Mouse (Mus musculus) forebrain, embryonic 16.5 days (tissue): ENCODE results near the gene Dnaja3. TPM values are rescaled to one million over a fixed set of nuclear protein-coding genes. Genes with fewer than 3 reads are reported as not detected.

Experiments used
- ATAC-seq: fragments of 200-750 bp; cut with Nextera tagmentation; 2 replicates; pipeline ENCODE4 v1.8.0; 2017; ENCODE audit warnings: mild to moderate bottlenecking, moderate library complexity
- H3K27ac ChIP-seq: fragments of 300-500 bp; sonication (generic); 2 replicates; pipeline ENCODE4 v1.5.1; 2014; ENCODE audit warnings: low read length, control low read depth
- H3K27me3 ChIP-seq: fragments of 300-500 bp; sonication (generic); replicated peaks from 2 replicates; pipeline ENCODE4 v1.6.1; 2014; ENCODE audit warnings: low read length; ENCODE audit not compliant: control insufficient read depth, insufficient read depth
- H3K36me3 ChIP-seq: fragments of 300-500 bp; sonication (generic); 2 replicates; pipeline ENCODE4 v1.6.1; 2014; ENCODE audit not compliant: control insufficient read depth, insufficient read depth
- H3K4me1 ChIP-seq: fragments of 300-500 bp; sonication (generic); replicated peaks from 2 replicates; pipeline ENCODE4 v1.6.1; 2014; ENCODE audit warnings: low read length; ENCODE audit not compliant: control insufficient read depth, insufficient read depth
- H3K4me2 ChIP-seq: fragments of 300-500 bp; sonication (generic); 2 replicates; pipeline ENCODE4 v1.6.1; 2014; ENCODE audit warnings: mild to moderate bottlenecking, low read length, control low read depth
- H3K4me3 ChIP-seq: fragments of 300-500 bp; sonication (generic); replicated peaks from 2 replicates; pipeline ENCODE4 v1.5.1; 2014; ENCODE audit warnings: mild to moderate bottlenecking, low read length, control low read depth
- H3K9ac ChIP-seq: fragments of 300-500 bp; sonication (generic); replicated peaks from 2 replicates; pipeline ENCODE4 v1.6.1; 2014; ENCODE audit warnings: low read depth, low read length, control low read depth
- H3K9me3 ChIP-seq: fragments of 300-500 bp; sonication (generic); 2 replicates; pipeline ENCODE4 v1.6.1; 2016; ENCODE audit warnings: low read length; ENCODE audit not compliant: control insufficient read depth
- WGBS: fragments of 180-500 bp; shearing (Covaris S2); extraction: QIAGEN DNeasy Blood & Tissue Kit; methylation state at CpG from one replicate; pipeline ENCODE4 v1.1.7; 2014; 5-methylcytosine and 5-hydroxymethylcytosine counted together
- polyA plus RNA-seq: library from polyadenylated mRNA; unstranded; fragments of >200 nt; fragmentation: Nextera tagmentation; extraction: Ambion mirVana; gene quantifications from 2 replicates; pipeline ENCODE4 v1.2.1, GENCODE M21; 2015

Dnaja3 gene
- polyA plus RNA-seq, 1 experiment from 2014 or later: 61.9 TPM

GRCm38 (mm10) chr16:4647651-4648141 is 7.9 kb downstream of the Dnaja3 start:
- no peak overlapping the region for H3K9ac ChIP-seq
- H3K36me3 ChIP-seq: no peaks in the 10 kb centered on the region; the same call in 1 of the 2 replicates
- H3K4me1 ChIP-seq: peaks cover 20% of the 10 kb centered on the region
- H3K27me3 ChIP-seq: no peaks in the 10 kb centered on the region
- no peak overlapping the region for H3K27ac ChIP-seq
- no peaks in the 10 kb centered on the region for H3K9me3 ChIP-seq
- H3K4me2 ChIP-seq: no peak overlapping the region
- ATAC-seq: no peak
- no peak overlapping the region for H3K4me3 ChIP-seq
- 79% methylated on average over 13 of the region's 13 CpGs for WGBS

GRCm38 (mm10) chr16:4648416-4649023 is 8.7 kb downstream of the Dnaja3 start:
- ATAC-seq: no peak
- no peak overlapping the region for H3K27ac ChIP-seq
- H3K4me1 ChIP-seq: peaks cover 11% of the 10 kb centered on the region
- WGBS: 86% methylated on average over 28 of the region's 28 CpGs
- no peak overlapping the region for H3K9ac ChIP-seq
- H3K36me3 ChIP-seq: no peaks in the 10 kb centered on the region; the same call in 1 of the 2 replicates
- H3K4me2 ChIP-seq: no peak overlapping the region
- no peaks in the 10 kb centered on the region for H3K27me3 ChIP-seq
- no peak overlapping the region for H3K4me3 ChIP-seq
- no peaks in the 10 kb centered on the region for H3K9me3 ChIP-seq

GRCm38 (mm10) chr16:4649211-4649610 is 9.4 kb downstream of the Dnaja3 start:
- no peaks in the 10 kb centered on the region; the same call in 1 of the 2 replicates for H3K36me3 ChIP-seq
- no peak overlapping the region for H3K4me3 ChIP-seq
- H3K27me3 ChIP-seq: no peaks in the 10 kb centered on the region
- WGBS: 87% methylated on average over 5 of the region's 5 CpGs
- no peak overlapping the region for H3K4me2 ChIP-seq
- H3K9ac ChIP-seq: no peak overlapping the region
- H3K4me1 ChIP-seq: peaks cover 4% of the 10 kb centered on the region
- no peak for ATAC-seq
- H3K27ac ChIP-seq: no peak overlapping the region
- no peaks in the 10 kb centered on the region for H3K9me3 ChIP-seq

- ATAC-seq: no peak
- 92% methylated on average over 11 of the region's 11 CpGs for WGBS
These were observed 9.9 kb downstream of the Dnaja3 start for GRCm38 (mm10) chr16:4649692-4650091.

GRCm38 (mm10) chr16:4650161-4650560 is 10.4 kb downstream of the Dnaja3 start:
- WGBS: 86% methylated on average over 3 of the region's 3 CpGs

More at GRCm38 (mm10) chr16:4649692-4650091, 9.9 kb downstream of the Dnaja3 start:
- H3K27ac ChIP-seq: no peak overlapping the region
- no peaks in the 10 kb centered on the region; the same call in 1 of the 2 replicates for H3K36me3 ChIP-seq
- no peaks in the 10 kb centered on the region for H3K27me3 ChIP-seq
- H3K4me2 ChIP-seq: no peak overlapping the region
- no peaks in the 10 kb centered on the region for H3K9me3 ChIP-seq
- no peak overlapping the region for H3K9ac ChIP-seq
- H3K4me1 ChIP-seq: no peaks in the 10 kb centered on the region
- H3K4me3 ChIP-seq: no peak overlapping the region

GRCm38 (mm10) chr16:4651081-4651480 is 11.3 kb downstream of the Dnaja3 start:
- ATAC-seq: no peak
- H3K9ac ChIP-seq: no peak overlapping the region
- H3K4me2 ChIP-seq: no peak overlapping the region
- H3K9me3 ChIP-seq: no peaks in the 10 kb centered on the region
- H3K36me3 ChIP-seq: no peaks in the 10 kb centered on the region; the same call in 1 of the 2 replicates
- H3K27ac ChIP-seq: no peak overlapping the region
- no peak overlapping the region for H3K4me3 ChIP-seq
- WGBS: 78% methylated on average over 1 of the region's 1 CpGs
- no peaks in the 10 kb centered on the region for H3K27me3 ChIP-seq
- H3K4me1 ChIP-seq: no peaks in the 10 kb centered on the region

More at GRCm38 (mm10) chr16:4650161-4650560, 10.4 kb downstream of the Dnaja3 start:
- no peak overlapping the region for H3K27ac ChIP-seq
- no peaks in the 10 kb centered on the region for H3K4me1 ChIP-seq
- H3K4me2 ChIP-seq: no peak overlapping the region
- ATAC-seq: no peak
- H3K9me3 ChIP-seq: no peaks in the 10 kb centered on the region
- H3K36me3 ChIP-seq: no peaks in the 10 kb centered on the region; the same call in 1 of the 2 replicates
- no peaks in the 10 kb centered on the region for H3K27me3 ChIP-seq
- H3K4me3 ChIP-seq: no peak overlapping the region
- no peak overlapping the region for H3K9ac ChIP-seq

- ATAC-seq: no peak
- H3K36me3 ChIP-seq: no peaks in the 10 kb centered on the region; the same call in 1 of the 2 replicates
- 67% methylated on average over 7 of the region's 7 CpGs for WGBS
- no peak overlapping the region for H3K27ac ChIP-seq
- H3K4me2 ChIP-seq: no peak overlapping the region
- H3K4me1 ChIP-seq: no peaks in the 10 kb centered on the region
- H3K4me3 ChIP-seq: no peak overlapping the region
- H3K9me3 ChIP-seq: no peaks in the 10 kb centered on the region
- H3K27me3 ChIP-seq: no peaks in the 10 kb centered on the region
- no peak overlapping the region for H3K9ac ChIP-seq
These were observed 11.8 kb downstream of the Dnaja3 start for GRCm38 (mm10) chr16:4651624-4652023.

GRCm38 (mm10) chr16:4652707-4653416 is 13.1 kb downstream of the Dnaja3 start:
- Histone ChIP-seq H3K9ac (no peak overlapping the region), H3K4me2 (no peak overlapping the region), H3K27me3 (no peaks in the 10 kb centered on the region), H3K36me3 (no peaks in the 10 kb centered on the region; the same call in 1 of the 2 replicates), H3K4me3 (no peak overlapping the region), H3K4me1 (no peaks in the 10 kb centered on the region), H3K27ac (no peak overlapping the region), H3K9me3 (no peaks in the 10 kb centered on the region)
- ATAC-seq: no peak
- 71% methylated on average over 4 of the region's 4 CpGs for WGBS

- Histone ChIP-seq H3K27me3 (no peaks in the 10 kb centered on the region), H3K9me3 (no peaks in the 10 kb centered on the region), H3K4me3 (no peak overlapping the region), H3K36me3 (no peaks in the 10 kb centered on the region; the same call in 1 of the 2 replicates), H3K4me2 (no peak overlapping the region), H3K9ac (no peak overlapping the region), H3K4me1 (peaks cover 8% of the 10 kb centered on the region), H3K27ac (no peak overlapping the region)
- WGBS: 87% methylated on average over 10 of the region's 10 CpGs
- no peak for ATAC-seq
These were observed 14.9 kb downstream of the Dnaja3 start for GRCm38 (mm10) chr16:4654706-4655105.
